Mouse (Mus musculus) left cerebral cortex, adult 2 months (tissue): ENCODE results near the gene Plekha4. TPM values are rescaled to one million over a fixed set of nuclear protein-coding genes. Genes with fewer than 3 reads are reported as not detected.
"Not testable (repeated sequence)": the region's sequence is repeated elsewhere in the genome, so short reads cannot be mapped to it uniquely, and the experiment has no call there.

Source experiments
- DNase-seq, 2 experiments: peaks; one replicate each; pipeline ENCODE4 v3.0.0; 2021 to 2022; ENCODE audit warnings: low spot score in 2 of 2, mixed read lengths in 1 of 2; ENCODE audit errors: extremely low spot score in 1 of 2
- H3K27ac ChIP-seq: fragments of 200-600 bp; 2 replicates; pipeline ENCODE4 v1.8.1; 2022
- H3K4me3 ChIP-seq: fragments of 200-600 bp; 2 replicates; pipeline ENCODE4 v1.8.1; 2022
- CTCF ChIP-seq: fragments of 200-600 bp; IDR thresholded peaks from 2 replicates; pipeline ENCODE4 v1.8.1; 2022; ENCODE audit warnings: antibody characterized with exemption, mild to moderate bottlenecking, moderate library complexity
- intact Hi-C: fragments of 180-260 bp; cut with DNase I; formaldehyde crosslinking; loops from one replicate; pipeline ENCODE4 v1.15.1; 2025
- long read RNA-seq, 2 experiments: library from polyadenylated mRNA; stranded (forward); transcript quantifications; one replicate each; pipeline ENCODE4 v2.0.0; 2021; ENCODE audit warnings: borderline mapping rate in 2 of 2
- total RNA-seq, 2 experiments: library from RNA; stranded (reverse); gene quantifications; 2 replicates each; pipeline ENCODE4 v1.2.3; 2021

Gene Plekha4
- 1 to 10 TPM; 4.2 to 5.1 TPM for total RNA-seq
- long read RNA-seq, experiment 1, partial matches to known transcripts = 0 of 2 reads
- long read RNA-seq, experiment 1, other reads (novel, unspliced or antisense) = 1 of 2 reads
- long read RNA-seq, experiment 2, partial matches to known transcripts = 2 of 3 reads
- long read RNA-seq, experiment 2, other reads (novel, unspliced or antisense) = 1 of 3 reads

DNA sequence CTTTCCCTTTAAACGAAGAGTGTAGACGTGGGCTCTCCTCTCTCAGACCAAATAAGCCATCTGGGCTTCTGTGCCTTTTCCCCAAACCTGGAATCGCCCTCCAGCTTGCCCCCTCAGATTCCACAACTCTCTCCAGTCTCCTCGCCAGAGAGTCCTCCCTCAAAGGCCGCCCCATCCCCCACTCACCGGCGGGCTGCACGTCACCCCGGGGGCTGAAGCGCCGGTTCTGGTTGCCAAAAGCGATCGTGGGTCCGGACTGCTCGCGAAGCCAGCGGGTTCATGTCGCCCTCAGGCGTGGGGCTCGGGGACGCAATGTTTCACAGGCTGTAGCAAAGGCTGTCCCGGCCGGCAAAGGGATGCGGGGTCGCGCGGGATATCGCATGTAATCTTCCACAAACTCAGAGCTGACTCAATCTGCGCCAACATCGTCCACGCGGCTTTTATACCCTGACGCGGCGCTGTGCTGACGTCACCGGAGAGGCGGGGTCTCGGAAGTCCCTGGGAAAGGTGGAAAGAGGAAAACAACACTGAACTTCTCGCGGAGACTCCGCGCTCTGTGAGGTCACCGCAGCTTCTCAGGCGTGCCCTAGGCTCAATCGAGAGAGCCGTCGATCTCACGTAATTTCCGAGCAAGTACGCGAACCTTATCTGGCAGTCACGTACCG, at the start of gene Plekha4, which contains the start of gene Ppp1r15a:
TSS of gene Plekha4 (plus strand) at position 522 of the 665 bp plus-strand sequence.
TSS of gene Ppp1r15a (minus strand) at position 460 of the 665 bp plus-strand sequence.
- Histone ChIP-seq H3K27ac (peak within 1 kb of the TSS; percentile 98), H3K4me3 (peak within 1 kb of the TSS; percentile 88)
- intact Hi-C loops = no loop called here
- no peak for TF ChIP-seq CTCF
- DNase-seq = peak; percentile 93 to 97

DNA sequence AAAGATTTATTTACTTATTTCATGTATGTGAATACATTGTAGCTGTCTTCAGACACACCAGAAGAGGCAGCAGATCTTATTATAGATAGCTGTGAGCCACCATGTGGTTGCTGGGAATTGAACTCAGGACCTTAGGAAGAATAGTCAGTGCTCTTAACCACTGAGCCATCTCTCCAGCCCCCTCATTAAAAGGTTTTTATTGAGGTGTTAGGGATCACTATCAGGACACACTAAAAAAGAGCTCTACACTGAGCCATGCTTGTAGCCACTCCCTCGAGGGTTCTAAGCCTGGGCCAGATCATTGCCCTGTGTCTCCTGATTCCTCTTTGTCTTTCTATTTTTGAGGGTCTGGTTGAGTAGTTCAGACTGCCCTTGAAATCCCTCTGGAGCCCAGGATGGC, 49.7 kb upstream of the Plekha4 start:
- Histone ChIP-seq H3K27ac (no peak overlapping the region), H3K4me3 (no peak overlapping the region)
- TF ChIP-seq CTCF = no peak
- intact Hi-C loops = loop anchor here (2.0 to 5.0 kb wide), 2 partner anchors 46 to 84 kb away; no protein-coding TSS in a partner anchor
- DNase-seq = no peak

DNA sequence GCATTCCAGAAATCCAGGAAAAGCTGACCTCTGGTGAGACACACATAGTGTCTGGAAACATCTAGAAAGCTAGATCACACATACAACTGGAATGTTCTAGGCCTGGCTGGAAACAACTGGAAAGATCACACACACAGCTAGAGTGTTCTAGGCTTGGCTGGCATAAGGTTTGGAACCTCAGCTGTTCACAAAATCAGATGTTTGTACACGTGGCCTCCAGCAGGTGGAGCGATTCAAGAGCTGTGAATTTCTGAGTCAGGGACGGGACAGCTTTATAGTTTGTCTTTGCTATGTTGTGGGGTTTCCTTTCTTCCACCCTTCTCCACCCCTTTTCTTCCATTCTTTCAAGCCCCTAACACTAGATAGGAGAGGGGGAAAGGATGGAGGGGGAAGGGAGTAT, 49.1 kb upstream of the Plekha4 start:
- DNase-seq = peak; percentile 52 to 61
- no peak overlapping the region for H3K4me3 ChIP-seq
- no peak overlapping the region for H3K27ac ChIP-seq
- peak; percentile 65 for TF ChIP-seq CTCF
- intact Hi-C loops = loop anchor here (2.0 to 5.0 kb wide), 2 partner anchors 45 to 84 kb away; no protein-coding TSS in a partner anchor

DNA sequence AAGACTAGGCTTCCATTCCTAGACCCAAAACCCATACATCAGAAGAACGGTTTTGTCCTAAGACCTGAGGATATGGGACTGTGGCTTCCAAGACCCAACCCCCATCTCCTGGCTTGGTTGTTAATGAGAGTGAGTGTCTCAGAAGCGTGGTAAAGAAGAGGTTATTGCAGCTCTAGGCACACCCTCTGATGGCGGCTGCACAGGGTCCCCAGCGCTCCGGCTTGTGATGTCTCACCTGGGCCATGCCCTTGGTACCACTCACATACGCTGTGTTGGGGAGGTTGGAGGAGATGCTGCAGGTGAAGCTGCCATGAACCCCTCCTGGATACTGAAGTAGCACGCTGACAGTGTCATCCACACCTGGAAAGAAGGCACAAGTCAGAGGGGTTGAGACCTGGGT, 47.4 kb upstream of the Plekha4 start:
- intact Hi-C loops = loop anchor here (5.0 kb wide), 1 partner anchor 44 kb away; no protein-coding TSS in a partner anchor
- Histone ChIP-seq H3K4me3 (no peak overlapping the region), H3K27ac (no peak overlapping the region)
- TF ChIP-seq CTCF = no peak
- no peak for DNase-seq

DNA sequence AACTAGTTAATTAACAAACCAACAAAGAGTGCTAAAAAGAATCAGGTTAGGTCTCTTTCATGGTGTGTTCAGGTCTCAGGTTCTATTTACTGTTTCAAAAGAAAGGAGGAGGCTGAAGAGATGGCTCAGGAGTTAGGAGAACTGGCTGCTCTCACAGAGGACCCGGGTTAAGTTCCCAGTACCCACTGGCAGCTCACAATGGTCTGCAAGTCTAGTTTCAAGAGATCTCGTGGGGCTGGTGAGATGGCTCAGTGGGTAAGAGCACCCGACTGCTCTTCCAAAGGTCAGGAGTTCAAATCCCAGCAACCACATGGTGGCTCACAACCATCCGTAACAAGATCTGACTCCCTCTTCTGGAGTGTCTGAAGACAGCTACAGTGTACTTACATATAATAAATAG, 45.8 kb upstream of the Plekha4 start:
- H3K4me3 ChIP-seq, intact Hi-C loops, DNase-seq, H3K27ac ChIP-seq: not testable (repeated sequence)

DNA sequence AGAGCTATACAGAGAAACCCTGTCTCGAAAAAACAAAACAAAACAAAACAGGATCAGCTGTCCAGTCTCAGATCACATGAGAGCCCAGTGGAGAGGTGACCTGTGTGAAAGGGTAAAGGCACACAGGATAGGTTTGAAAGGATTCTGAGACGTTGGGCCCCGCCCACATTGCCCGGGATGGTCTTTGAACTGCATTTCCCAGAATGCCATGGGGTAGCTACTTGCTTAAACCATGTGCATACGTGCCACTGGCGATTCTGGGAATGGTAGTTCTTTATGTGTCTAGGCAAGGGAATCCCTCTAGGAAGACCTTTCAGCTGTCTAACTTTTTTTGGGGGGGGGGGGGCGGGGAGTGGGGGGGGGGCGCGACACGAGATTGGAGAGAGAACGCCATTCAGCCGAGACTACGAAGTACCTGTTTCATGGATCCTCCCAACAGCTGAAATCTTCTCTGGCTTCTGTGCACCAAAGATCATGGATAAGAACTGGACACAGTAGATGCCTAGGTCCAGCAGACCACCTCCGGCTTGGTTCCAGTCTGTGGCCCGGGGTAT, 44.7 kb upstream of the Plekha4 start, which contains the start of gene Tulp2:
TSS of gene Tulp2 (plus strand) at position 504 of the 554 bp plus-strand sequence.
- H3K27ac ChIP-seq = no peak within 1 kb of the TSS
- no peak for TF ChIP-seq CTCF
- peak; percentile 64 for DNase-seq
- intact Hi-C loops = no loop called here
- no peak within 1 kb of the TSS for H3K4me3 ChIP-seq

DNA sequence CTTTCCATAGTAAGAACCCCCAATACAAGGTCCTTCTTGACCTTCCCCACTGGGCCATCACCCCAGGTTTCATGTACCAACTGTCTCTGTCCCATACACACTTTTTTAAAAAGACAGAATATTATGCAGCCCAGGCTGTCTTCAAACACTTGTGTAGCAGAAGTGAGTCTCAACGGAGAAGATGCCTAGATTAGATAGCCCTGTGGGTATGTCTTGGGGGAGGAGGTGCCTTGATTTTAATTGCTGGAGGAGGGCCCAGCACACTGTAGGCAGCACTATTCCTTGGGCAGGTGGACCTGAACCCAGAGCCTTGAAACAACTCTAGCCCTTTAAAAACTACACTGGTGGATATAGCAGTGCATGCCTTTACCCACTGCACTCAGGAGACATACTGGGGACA, 44.0 kb upstream of the Plekha4 start:
- Histone ChIP-seq H3K4me3 (no peak overlapping the region), H3K27ac (no peak overlapping the region)
- TF ChIP-seq CTCF = no peak
- DNase-seq = no peak
- intact Hi-C loops = no loop called here

DNA sequence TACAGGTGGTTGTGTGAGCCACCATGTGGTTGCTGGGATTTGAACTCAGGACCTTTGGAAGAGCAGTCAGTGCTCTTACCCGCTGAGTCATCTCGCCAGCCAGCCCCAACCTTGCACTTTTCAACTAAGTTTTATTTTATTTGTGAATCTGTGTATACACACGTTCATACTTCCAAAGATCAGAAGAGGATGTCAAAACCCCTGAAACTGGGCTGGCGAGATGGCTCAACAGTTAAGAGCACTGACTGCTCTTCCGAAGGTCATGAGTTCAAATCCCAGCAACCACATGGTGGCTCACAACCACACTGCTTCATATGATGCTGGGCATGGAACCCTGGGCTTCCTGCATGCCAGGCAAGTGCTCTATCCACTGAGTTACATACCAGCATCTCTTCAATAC, 41.1 kb upstream of the Plekha4 start:
- H3K4me3 ChIP-seq, DNase-seq, H3K27ac ChIP-seq, intact Hi-C loops: not testable (repeated sequence)

DNA sequence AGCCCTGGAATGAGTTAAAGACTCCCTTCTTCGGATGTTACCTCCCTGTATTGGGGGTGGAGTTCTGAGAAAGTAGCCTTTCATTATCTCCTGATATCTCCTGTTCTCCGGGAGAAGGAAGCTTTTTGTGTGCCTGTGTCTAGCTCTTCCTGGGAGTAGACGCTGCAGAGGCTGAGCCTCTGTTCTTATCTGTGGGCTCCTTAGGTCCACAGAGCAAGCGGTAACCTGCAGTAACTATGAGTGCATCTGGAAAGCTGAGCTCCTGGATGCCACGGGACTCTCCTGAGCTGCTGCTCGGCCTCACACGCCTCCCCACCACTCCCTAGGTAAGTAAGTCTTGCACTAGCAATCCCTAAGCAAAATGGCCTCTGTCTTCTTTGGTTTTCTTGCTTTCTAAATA, 40.0 kb upstream of the Plekha4 start:
- TF ChIP-seq CTCF = no peak
- H3K27ac ChIP-seq = no peak overlapping the region
- no peak for DNase-seq
- intact Hi-C loops = no loop called here
- H3K4me3 ChIP-seq = no peak overlapping the region

DNA sequence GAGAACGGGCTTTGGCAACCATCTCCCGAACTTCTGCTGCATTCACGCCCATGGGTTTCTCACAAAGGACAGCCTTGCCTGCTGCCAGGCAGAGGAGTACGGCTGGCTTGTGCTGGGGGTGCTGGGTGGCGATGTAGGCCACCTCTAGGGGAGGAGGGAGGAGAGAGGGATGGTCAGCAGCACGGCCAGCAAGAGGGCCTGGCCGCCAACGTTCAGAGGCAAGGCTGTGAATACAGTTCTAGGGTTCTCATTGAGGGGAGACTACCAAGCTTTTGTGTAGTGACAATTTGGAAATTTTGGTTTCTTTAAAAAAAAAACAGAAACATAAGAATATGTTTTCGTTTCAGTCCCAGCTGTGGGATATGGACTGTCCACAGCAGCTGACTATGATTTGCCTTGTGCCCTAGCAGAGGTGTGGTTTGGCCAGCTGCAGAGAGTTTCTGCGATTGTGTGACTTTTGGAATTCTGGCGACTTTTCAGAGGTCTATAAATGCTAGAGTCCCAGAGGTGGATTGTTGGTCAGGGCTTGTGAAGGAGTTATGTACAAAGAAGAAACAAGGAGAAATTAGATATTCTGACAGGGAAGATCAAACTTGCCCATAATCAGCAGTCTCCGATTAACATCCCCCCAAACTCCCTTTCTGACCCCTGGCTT, 39.2 kb upstream of the Plekha4 start, which contains the start of gene Gm45808:
TSS of gene Gm45808 (minus strand) at position 51 of the 655 bp plus-strand sequence.
- no peak for TF ChIP-seq CTCF
- DNase-seq = no peak
- H3K27ac ChIP-seq = no peak within 1 kb of the TSS
- H3K4me3 ChIP-seq = no peak within 1 kb of the TSS
- intact Hi-C loops = no loop called here

DNA sequence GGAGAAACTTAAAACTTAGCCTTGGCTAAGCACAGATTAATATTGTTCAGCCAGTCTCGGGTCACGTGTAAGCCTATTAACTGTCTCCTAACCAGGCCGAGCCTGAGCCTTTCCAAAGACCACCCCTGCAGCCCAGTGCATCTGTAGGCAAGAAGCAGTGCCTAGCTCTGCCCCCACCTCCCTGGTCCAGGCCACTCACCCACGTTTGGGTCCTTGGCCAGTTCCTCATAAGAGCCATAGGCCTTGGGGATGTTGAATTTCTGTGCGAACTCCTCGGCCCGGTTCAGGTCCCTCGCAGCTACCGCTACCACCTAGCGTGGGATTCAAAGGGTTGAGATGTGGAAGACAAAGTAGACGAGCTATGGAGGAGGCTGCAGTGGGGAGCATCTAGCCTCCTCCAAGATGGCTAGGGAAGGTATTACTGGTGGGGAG, 38.3 kb upstream of the Plekha4 start:
- no peak for DNase-seq
- intact Hi-C loops = no loop called here
- Histone ChIP-seq H3K4me3 (no peak overlapping the region), H3K27ac (no peak overlapping the region)
- no peak for TF ChIP-seq CTCF
